Mouse (Mus musculus) bone marrow, adult 2 months (tissue): ENCODE measurements around the gene Gdpd1.

Source experiments
- CTCF ChIP-seq: fragments of 200-500 bp; IDR thresholded peaks from 2 replicates; pipeline ENCODE4 v1.5.1; 2011; ENCODE audit warnings: low read length, control low read depth; ENCODE audit not compliant: control insufficient read depth, insufficient read depth
- POLR2A ChIP-seq: fragments of 200-500 bp; IDR thresholded peaks from 2 replicates; pipeline ENCODE4 v1.6.1; 2011; ENCODE audit warnings: low read depth, mild to moderate bottlenecking, control low read depth, low read length, borderline replicate concordance; ENCODE audit not compliant: control insufficient read depth

DNA sequence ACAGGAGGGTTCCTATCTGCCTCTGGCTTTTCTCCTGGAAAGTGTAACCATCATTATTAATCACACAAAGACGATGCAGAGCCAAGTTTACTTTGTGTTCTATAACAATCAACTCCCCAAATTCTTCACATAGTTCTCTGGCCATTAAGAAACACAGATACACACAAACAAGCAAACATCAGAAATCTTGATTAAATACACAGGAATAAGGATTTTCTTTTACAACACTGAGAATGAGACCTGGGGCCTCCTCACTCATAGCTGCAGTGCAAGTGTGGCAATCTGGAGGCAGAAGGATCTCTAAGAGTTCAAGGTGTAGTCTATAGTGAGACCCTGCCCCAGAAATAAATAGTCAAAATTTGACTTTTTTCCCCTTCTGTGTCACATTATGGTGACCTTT lies 9.8 kb upstream of the Gdpd1 start:
- TF ChIP-seq CTCF, result no peak
- TF ChIP-seq POLR2A, result no peak
